Mouse (Mus musculus): Measurements from ENCODE around the gene Emp3.

Gene Emp3

GRCm38 (mm10) chr7:45870282-45871058 is 50.7 kb downstream of the Emp3 start:
- DNase-seq (ENCODE audit: extremely low spot score): no peak

- DNase-seq (ENCODE audit: extremely low spot score): no peak
These were observed 51.4 kb downstream of the Emp3 start for GRCm38 (mm10) chr7:45869787-45870186.

GRCm38 (mm10) chr7:45869107-45869670 is 52.0 kb downstream of the Emp3 start:
- no peak for DNase-seq (ENCODE audit: extremely low spot score)
